Mouse (Mus musculus) stomach, postnatal 0 days (tissue): ENCODE measurements at regions not wholly inside any gene's neighbourhood (a gene's known extent, or its start where the extent isn't known, plus 50 kb on each side); places are given as distances from the start of the nearest gene placed in this dataset.
A peak's percentile ranks its signal among the peaks of the same experiment; 100 is the strongest.
"Not testable (repeated sequence)": the region's sequence is repeated elsewhere in the genome, so short reads cannot be mapped to it uniquely, and the experiment has no call there.

Experiments used
- ATAC-seq: fragments of 200-750 bp; cut with Nextera tagmentation; 2 replicates; pipeline ENCODE4 v1.8.0; 2017; ENCODE audit not compliant: low FRiP score, low TSS enrichment
- DNase-seq: peaks from one replicate; pipeline ENCODE4 v3.0.0-alpha.2; 2016; ENCODE audit warnings: low spot score
- H3K27ac ChIP-seq: fragments of 300-500 bp; sonication (generic); replicated peaks from 2 replicates; pipeline ENCODE4 v1.5.1; 2014; ENCODE audit warnings: mild to moderate bottlenecking, control low read depth
- H3K27me3 ChIP-seq: fragments of 300-500 bp; sonication (generic); 2 replicates; pipeline ENCODE4 v1.6.1; 2014; ENCODE audit warnings: low read length; ENCODE audit not compliant: control insufficient read depth, insufficient read depth
- H3K36me3 ChIP-seq: fragments of 300-500 bp; sonication (generic); 2 replicates; pipeline ENCODE4 v1.6.1; 2014; ENCODE audit warnings: low read length, mixed read lengths; ENCODE audit not compliant: control insufficient read depth, insufficient read depth
- H3K4me1 ChIP-seq: fragments of 300-500 bp; sonication (generic); replicated peaks from 2 replicates; pipeline ENCODE4 v1.6.1; 2014; ENCODE audit warnings: antibody characterized with exemption; ENCODE audit not compliant: control insufficient read depth, insufficient read depth
- H3K4me2 ChIP-seq: fragments of 300-500 bp; sonication (generic); replicated peaks from 2 replicates; pipeline ENCODE4 v1.6.1; 2014; ENCODE audit warnings: low read depth, mild to moderate bottlenecking, control low read depth, moderate library complexity
- H3K4me3 ChIP-seq: fragments of 300-500 bp; sonication (generic); 2 replicates; pipeline ENCODE4 v1.5.1; 2014; ENCODE audit warnings: low read depth, low read length, control low read depth
- H3K9ac ChIP-seq: fragments of 300-500 bp; sonication (generic); 2 replicates; pipeline ENCODE4 v1.6.1; 2014; ENCODE audit warnings: mild to moderate bottlenecking, low read length, control low read depth, mixed read lengths
- H3K9me3 ChIP-seq: fragments of 300-500 bp; sonication (generic); 2 replicates; pipeline ENCODE4 v1.6.1; 2016; ENCODE audit warnings: low read length; ENCODE audit not compliant: control insufficient read depth
- CTCF ChIP-seq: IDR thresholded peaks from 2 replicates; pipeline ENCODE4 v1.5.1; 2016; ENCODE audit warnings: antibody characterized with exemption, low read depth, mild to moderate bottlenecking, moderate library complexity
- EP300 ChIP-seq: optimal IDR thresholded peaks from 2 replicates; pipeline ENCODE3; 2016; ENCODE audit warnings: antibody characterized with exemption
- WGBS: fragments of 180-500 bp; shearing (Covaris S2); extraction: QIAGEN DNeasy Blood & Tissue Kit; methylation state at CpG from one replicate; pipeline ENCODE4 v1.1.7; 2014; 5-methylcytosine and 5-hydroxymethylcytosine counted together

GRCm38 (mm10) chr12:29028171-29028570 lies 276.6 kb downstream of the Eipr1 start:
- no peaks in the 10 kb centered on the region for H3K36me3 ChIP-seq
- H3K4me3 ChIP-seq, result no peak overlapping the region
- no peak overlapping the region for H3K27ac ChIP-seq
- H3K9me3 ChIP-seq, result no peaks in the 10 kb centered on the region
- no peak for DNase-seq
- TF ChIP-seq EP300 (no peak), CTCF (no peak)
- H3K4me2 ChIP-seq, result no peak overlapping the region
- H3K9ac ChIP-seq, result no peak overlapping the region
- WGBS, result 67% methylated on average over 3 of the region's 3 CpGs
- H3K27me3 ChIP-seq, result no peaks in the 10 kb centered on the region
- no peak for ATAC-seq
- no peaks in the 10 kb centered on the region for H3K4me1 ChIP-seq

DNA sequence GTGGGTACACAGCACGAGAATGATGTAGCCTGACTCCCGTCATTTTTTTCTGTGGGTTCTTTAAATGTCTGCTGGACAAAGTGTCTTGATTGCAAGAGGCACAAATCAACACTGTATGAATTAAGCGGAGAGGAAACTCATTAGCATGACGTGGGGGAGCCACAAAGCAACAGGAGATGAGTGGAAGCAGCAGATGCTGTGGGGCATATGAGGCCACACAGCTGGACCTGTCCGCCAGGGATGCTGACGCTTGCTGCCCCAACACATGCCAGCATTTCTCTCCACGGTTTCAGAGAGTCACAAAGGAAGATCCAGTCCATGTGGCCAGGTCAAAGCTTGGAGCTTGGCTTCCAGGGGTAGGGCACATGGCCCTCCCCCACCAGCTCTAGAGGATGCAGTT lies 277.9 kb downstream of the Eipr1 start:
- no peak for ATAC-seq
- DNase-seq, result no peak
- H3K4me1 ChIP-seq, result no peaks in the 10 kb centered on the region
- no peak overlapping the region for H3K27ac ChIP-seq
- H3K4me3 ChIP-seq, result no peak overlapping the region
- no peak overlapping the region for H3K9ac ChIP-seq
- H3K9me3 ChIP-seq, result no peaks in the 10 kb centered on the region
- no peaks in the 10 kb centered on the region for H3K27me3 ChIP-seq
- no peak for TF ChIP-seq CTCF
- TF ChIP-seq EP300, result no peak
- no peak overlapping the region for H3K4me2 ChIP-seq
- 58% methylated on average over 7 of the region's 7 CpGs for WGBS
- H3K36me3 ChIP-seq, result no peaks in the 10 kb centered on the region

GRCm38 (mm10) chr12:29046009-29046408 lies 294.4 kb downstream of the Eipr1 start:
- Histone ChIP-seq H3K27ac (no peak overlapping the region), H3K4me2 (no peak overlapping the region), H3K27me3 (no peaks in the 10 kb centered on the region), H3K9me3 (no peaks in the 10 kb centered on the region), H3K4me3 (no peak overlapping the region), H3K9ac (no peak overlapping the region), H3K4me1 (no peaks in the 10 kb centered on the region), H3K36me3 (no peaks in the 10 kb centered on the region)
- DNase-seq (no peak), ATAC-seq (no peak)
- TF ChIP-seq EP300 (no peak), CTCF (no peak)
- WGBS, result 82% methylated on average over 8 of the region's 8 CpGs

GRCm38 (mm10) chr12:29048596-29048995 lies 297.0 kb downstream of the Eipr1 start:
- WGBS, result 72% methylated on average over 2 of the region's 4 CpGs
- not testable (repeated sequence) for H3K9me3 ChIP-seq, DNase-seq, H3K9ac ChIP-seq, H3K4me2 ChIP-seq, H3K27me3 ChIP-seq, H3K4me1 ChIP-seq, ATAC-seq, H3K36me3 ChIP-seq, H3K27ac ChIP-seq, H3K4me3 ChIP-seq

- WGBS, result 14% methylated on average over 8 of the region's 8 CpGs
- Histone ChIP-seq H3K4me3 (no peak overlapping the region), H3K27me3 (no peaks in the 10 kb centered on the region), H3K9me3 (no peaks in the 10 kb centered on the region), H3K4me1 (no peaks in the 10 kb centered on the region), H3K36me3 (no peaks in the 10 kb centered on the region), H3K27ac (no peak overlapping the region), H3K4me2 (no peak overlapping the region), H3K9ac (no peak overlapping the region)
- DNase-seq, result no peak
- TF ChIP-seq CTCF (no peak), EP300 (no peak)
- ATAC-seq, result peak; percentile 38; the same call in 1 of the 2 replicates
Observed at GRCm38 (mm10) chr12:29049105-29049511, 297.5 kb downstream of the Eipr1 start.

DNA sequence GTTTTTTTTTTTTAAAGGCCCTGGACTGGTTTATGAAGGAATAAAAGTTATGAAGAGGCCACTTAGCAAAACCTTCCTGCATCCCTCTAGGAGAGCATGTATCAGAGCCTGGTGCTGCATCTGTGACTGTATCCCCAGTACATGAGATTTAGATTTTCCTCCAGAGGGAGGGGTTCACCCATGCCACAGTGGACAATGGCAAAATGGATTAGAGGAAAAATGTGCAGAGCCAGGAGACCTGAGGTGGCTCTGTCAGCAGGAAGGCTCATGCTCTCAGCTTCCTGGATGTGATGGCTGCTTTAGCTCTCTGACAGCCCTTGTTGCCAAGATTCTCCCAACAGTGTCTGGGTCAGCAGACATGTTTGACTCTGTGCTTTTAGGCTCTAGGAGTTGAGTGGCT lies 298.2 kb downstream of the Eipr1 start:
- no peaks in the 10 kb centered on the region for H3K36me3 ChIP-seq
- no peak overlapping the region for H3K4me3 ChIP-seq
- TF ChIP-seq CTCF (no peak), EP300 (no peak)
- H3K4me1 ChIP-seq, result no peaks in the 10 kb centered on the region
- DNase-seq (no peak), ATAC-seq (no peak)
- H3K9me3 ChIP-seq, result no peaks in the 10 kb centered on the region
- H3K27ac ChIP-seq, result no peak overlapping the region
- no peak overlapping the region for H3K9ac ChIP-seq
- H3K27me3 ChIP-seq, result no peaks in the 10 kb centered on the region
- no peak overlapping the region for H3K4me2 ChIP-seq
